Mouse (Mus musculus) forebrain, embryonic 10.5 days (tissue): ENCODE measurements around the gene Zdhhc18. TPM values are rescaled to one million over a fixed set of nuclear protein-coding genes. Genes with fewer than 3 reads are reported as not detected.
"Not testable (repeated sequence)": the region's sequence is repeated elsewhere in the genome, so short reads cannot be mapped to it uniquely, and the experiment has no call there.

Experiments used
- DNase-seq: peaks from one replicate; pipeline ENCODE4 v3.0.0-alpha.2; 2017; ENCODE audit warnings: low spot score; ENCODE audit errors: extremely low spot score
- H3K27ac ChIP-seq: fragments of 300-500 bp; sonication (generic); 2 replicates; pipeline ENCODE4 v1.5.1; 2016; ENCODE audit warnings: mild to moderate bottlenecking
- H3K27me3 ChIP-seq: fragments of 300-500 bp; sonication (generic); 2 replicates; pipeline ENCODE4 v1.6.1; 2016; ENCODE audit warnings: mild to moderate bottlenecking; ENCODE audit not compliant: poor library complexity, severe bottlenecking
- H3K36me3 ChIP-seq: fragments of 300-500 bp; sonication (generic); replicated peaks from 2 replicates; pipeline ENCODE4 v1.6.1; 2016; ENCODE audit warnings: mild to moderate bottlenecking, moderate library complexity
- H3K4me1 ChIP-seq: fragments of 300-500 bp; sonication (generic); 2 replicates; pipeline ENCODE4 v1.6.1; 2016
- H3K4me3 ChIP-seq: fragments of 300-500 bp; sonication (generic); 2 replicates; pipeline ENCODE4 v1.5.1; 2016; ENCODE audit warnings: mild to moderate bottlenecking, moderate library complexity
- H3K9me3 ChIP-seq: fragments of 300-500 bp; sonication (generic); 2 replicates; pipeline ENCODE4 v1.6.1; 2016; ENCODE audit warnings: mild to moderate bottlenecking, moderate library complexity
- WGBS: fragments of 180-500 bp; shearing (Covaris S2); methylation state at CpG from one replicate; pipeline ENCODE4 v1.1.7; 2016; 5-methylcytosine and 5-hydroxymethylcytosine counted together
- polyA plus RNA-seq: library from polyadenylated mRNA; unstranded; fragments of >200 nt; fragmentation: Nextera tagmentation; extraction: Ambion mirVana; gene quantifications from 2 replicates; pipeline ENCODE4 v1.2.1, GENCODE M21; 2016

Gene Zdhhc18
- polyA plus RNA-seq, 1 experiment from 2014 or later, result 2.4 TPM

GRCm38 (mm10) chr4:133659497-133660192 is 9.7 kb upstream of the Zdhhc18 start:
- Histone ChIP-seq H3K4me3 (peak overlapping the region; percentile 26), H3K4me1 (peaks cover 44% of the 10 kb centered on the region), H3K27ac (peak overlapping the region; percentile 84), H3K27me3 (no peaks in the 10 kb centered on the region), H3K36me3 (peaks cover 13% of the 10 kb centered on the region), H3K9me3 (no peaks in the 10 kb centered on the region)
- 12% methylated on average over 15 of the region's 15 CpGs for WGBS
- DNase-seq, result no peak

- H3K9me3 ChIP-seq, result no peaks in the 10 kb centered on the region
- H3K27ac ChIP-seq, result peak overlapping the region; percentile 84
- WGBS, result 30% methylated on average over 2 of the region's 2 CpGs
- no peak for DNase-seq
- peaks cover 9% of the 10 kb centered on the region for H3K36me3 ChIP-seq
- H3K4me3 ChIP-seq, result no peak overlapping the region
- no peaks in the 10 kb centered on the region for H3K27me3 ChIP-seq
- H3K4me1 ChIP-seq, result peaks cover 44% of the 10 kb centered on the region
Measured at GRCm38 (mm10) chr4:133658729-133659128, 8.8 kb upstream of the Zdhhc18 start.

- Histone ChIP-seq H3K27ac (no peak overlapping the region), H3K4me1 (peaks cover 44% of the 10 kb centered on the region), H3K4me3 (no peak overlapping the region), H3K36me3 (peaks cover 9% of the 10 kb centered on the region), H3K27me3 (no peaks in the 10 kb centered on the region), H3K9me3 (no peaks in the 10 kb centered on the region)
- WGBS, result 49% methylated on average over 5 of the region's 5 CpGs
- no peak for DNase-seq
Measured at GRCm38 (mm10) chr4:133657829-133658458, 8.0 kb upstream of the Zdhhc18 start.

DNA sequence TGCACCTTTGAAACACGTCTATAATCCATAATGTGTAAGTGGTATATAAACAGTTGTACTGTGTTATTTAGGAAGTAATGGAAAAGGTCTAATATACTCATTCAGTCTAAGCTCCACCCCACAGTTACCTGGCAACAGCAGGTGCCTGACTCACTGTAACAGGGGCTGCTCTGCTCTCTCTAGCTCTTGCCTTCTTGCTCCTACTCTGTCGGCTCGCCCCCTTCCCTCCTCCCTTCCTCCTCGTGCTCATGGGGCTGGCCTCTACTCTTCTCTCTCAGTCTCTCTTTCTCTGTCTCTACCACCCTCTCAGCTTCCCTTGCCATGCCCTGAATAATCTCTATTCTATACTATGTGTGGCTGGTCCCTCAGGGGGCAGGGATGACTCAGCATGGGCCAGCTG is 7.0 kb upstream of the Zdhhc18 start:
- no peak for DNase-seq
- Histone ChIP-seq H3K27me3 (no peaks in the 10 kb centered on the region), H3K27ac (no peak overlapping the region), H3K4me3 (no peak overlapping the region), H3K36me3 (peaks cover 2% of the 10 kb centered on the region), H3K9me3 (no peaks in the 10 kb centered on the region), H3K4me1 (peaks cover 44% of the 10 kb centered on the region)
- 29% methylated on average over 4 of the region's 4 CpGs for WGBS

DNA sequence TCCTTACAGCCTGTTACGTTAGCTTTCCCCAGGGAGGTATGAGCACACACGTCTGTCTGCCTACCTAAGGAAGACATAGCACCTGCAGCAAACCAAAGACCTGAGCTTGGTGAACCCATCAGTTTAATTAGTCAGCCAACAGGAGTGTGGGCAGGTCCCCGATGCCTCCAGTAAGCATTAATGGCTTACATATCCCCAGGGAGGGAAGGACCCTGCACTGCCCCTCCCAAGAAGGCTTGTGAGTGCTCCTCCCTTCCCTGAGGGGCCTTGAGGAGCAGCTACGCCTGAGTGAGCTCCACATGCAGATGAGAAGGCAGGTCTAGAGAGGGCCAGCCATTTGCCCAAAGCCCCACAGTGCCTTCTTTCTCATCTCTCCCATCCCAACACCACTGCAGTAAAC is 6.3 kb upstream of the Zdhhc18 start:
- Histone ChIP-seq H3K4me1 (peaks cover 48% of the 10 kb centered on the region), H3K27me3 (no peaks in the 10 kb centered on the region), H3K27ac (no peak overlapping the region), H3K9me3 (no peaks in the 10 kb centered on the region), H3K4me3 (no peak overlapping the region), H3K36me3 (no peaks in the 10 kb centered on the region)
- WGBS, result 52% methylated on average over 4 of the region's 4 CpGs
- DNase-seq, result no peak

DNA sequence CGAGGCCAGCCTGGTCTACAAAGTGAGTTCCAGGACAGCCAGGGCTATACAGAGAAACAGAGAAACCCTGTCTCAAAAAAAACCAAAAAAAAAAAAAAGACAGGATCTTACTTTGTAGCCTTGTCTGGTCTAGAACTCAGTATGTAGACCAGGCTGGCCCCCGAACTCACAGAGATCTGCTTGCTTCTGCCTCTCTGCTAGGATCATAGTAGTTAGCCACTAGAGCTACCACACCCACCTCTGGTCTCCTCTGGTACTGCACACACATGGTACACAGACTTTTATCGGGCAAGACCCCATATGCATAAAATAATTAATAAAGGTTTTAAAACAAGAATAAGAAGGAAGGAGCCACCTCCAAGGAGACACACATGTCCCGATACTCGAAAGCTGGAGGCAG is 4.1 kb upstream of the Zdhhc18 start:
- H3K9me3 ChIP-seq, DNase-seq, H3K27ac ChIP-seq, H3K36me3 ChIP-seq, H3K4me3 ChIP-seq, H3K27me3 ChIP-seq: not testable (repeated sequence)
- peaks cover 32% of the 10 kb centered on the region for H3K4me1 ChIP-seq
- 94% methylated on average over 5 of the region's 5 CpGs for WGBS

- Histone ChIP-seq H3K27me3 (no peaks in the 10 kb centered on the region), H3K36me3 (no peaks in the 10 kb centered on the region), H3K9me3 (no peaks in the 10 kb centered on the region), H3K27ac (no peak overlapping the region), H3K4me1 (peaks cover 19% of the 10 kb centered on the region), H3K4me3 (no peak overlapping the region)
- no peak for DNase-seq
- 75% methylated on average over 10 of the region's 10 CpGs for WGBS
Measured at GRCm38 (mm10) chr4:133652746-133653145, 2.8 kb upstream of the Zdhhc18 start.

GRCm38 (mm10) chr4:133651986-133652385 is 2.0 kb upstream of the Zdhhc18 start:
- DNase-seq, result no peak
- no peaks in the 10 kb centered on the region for H3K36me3 ChIP-seq
- peaks cover 17% of the 10 kb centered on the region for H3K4me1 ChIP-seq
- H3K9me3 ChIP-seq, result no peaks in the 10 kb centered on the region
- no peak overlapping the region for H3K27ac ChIP-seq
- no peak overlapping the region for H3K4me3 ChIP-seq
- no peaks in the 10 kb centered on the region for H3K27me3 ChIP-seq
- 76% methylated on average over 4 of the region's 4 CpGs for WGBS

GRCm38 (mm10) chr4:133651445-133651844 is 1.5 kb upstream of the Zdhhc18 start:
- no peaks in the 10 kb centered on the region for H3K27me3 ChIP-seq

GRCm38 (mm10) chr4:133649464-133649863 is 490 bp downstream of the Zdhhc18 start:
- H3K4me3 ChIP-seq, result peak overlapping the region; percentile 32

More at GRCm38 (mm10) chr4:133651445-133651844, 1.5 kb upstream of the Zdhhc18 start:
- Histone ChIP-seq H3K36me3 (no peaks in the 10 kb centered on the region), H3K9me3 (no peaks in the 10 kb centered on the region), H3K4me3 (no peak overlapping the region), H3K4me1 (peaks cover 13% of the 10 kb centered on the region), H3K27ac (no peak overlapping the region)
- DNase-seq, result no peak
- 64% methylated on average over 10 of the region's 10 CpGs for WGBS

GRCm38 (mm10) chr4:133645680-133646079 is 4.3 kb downstream of the Zdhhc18 start:
- 39% methylated on average over 21 of the region's 21 CpGs for WGBS
- Histone ChIP-seq H3K36me3 (no peaks in the 10 kb centered on the region), H3K27me3 (no peaks in the 10 kb centered on the region), H3K27ac (no peak overlapping the region), H3K4me1 (peaks cover 3% of the 10 kb centered on the region; the same call in 1 of the 2 replicates), H3K4me3 (no peak overlapping the region), H3K9me3 (peaks cover 19% of the 10 kb centered on the region; the same call in 1 of the 2 replicates)
- no peak for DNase-seq

More at GRCm38 (mm10) chr4:133649464-133649863, 490 bp downstream of the Zdhhc18 start:
- not testable (repeated sequence) for H3K36me3 ChIP-seq, H3K27ac ChIP-seq, DNase-seq, H3K9me3 ChIP-seq, H3K4me1 ChIP-seq, H3K27me3 ChIP-seq
- WGBS, result 86% methylated on average over 5 of the region's 5 CpGs

- DNase-seq, result no peak
- no peak overlapping the region for H3K27ac ChIP-seq
- peaks cover 19% of the 10 kb centered on the region; the same call in 1 of the 2 replicates for H3K9me3 ChIP-seq
- H3K27me3 ChIP-seq, result no peaks in the 10 kb centered on the region
- WGBS, result 86% methylated on average over 3 of the region's 3 CpGs
- no peaks in the 10 kb centered on the region for H3K36me3 ChIP-seq
- H3K4me3 ChIP-seq, result no peak overlapping the region
- H3K4me1 ChIP-seq, result peaks cover 3% of the 10 kb centered on the region; the same call in 1 of the 2 replicates
Measured at GRCm38 (mm10) chr4:133645195-133645594, 4.8 kb downstream of the Zdhhc18 start.

DNA sequence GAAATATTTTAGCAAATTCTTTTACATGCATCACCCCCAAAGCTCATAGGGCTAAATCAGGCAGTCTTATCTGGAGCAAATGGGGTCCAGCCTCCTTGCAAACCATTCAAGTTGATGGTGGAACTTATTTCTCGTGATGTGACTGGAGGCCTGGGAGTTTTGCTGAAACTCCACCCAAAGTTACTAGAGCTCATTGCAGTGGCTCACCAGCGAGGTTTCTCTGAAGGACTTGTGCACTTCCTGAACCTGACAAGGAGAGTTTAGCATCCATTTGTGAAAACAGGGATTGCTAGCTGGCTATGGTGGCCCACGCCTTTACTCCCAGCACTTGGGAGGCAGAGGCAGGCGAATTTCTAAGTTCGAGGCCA is 15.9 kb downstream of the Zdhhc18 start:
- Histone ChIP-seq H3K4me1 (peaks cover 33% of the 10 kb centered on the region), H3K4me3 (peak overlapping the region; percentile 73; the same call in 1 of the 2 replicates), H3K27ac (no peak overlapping the region), H3K27me3 (no peaks in the 10 kb centered on the region), H3K9me3 (no peaks in the 10 kb centered on the region), H3K36me3 (peaks cover 9% of the 10 kb centered on the region; the same call in 1 of the 2 replicates)
- WGBS, result 79% methylated on average over 5 of the region's 5 CpGs
- no peak for DNase-seq
